Mouse (Mus musculus) ES-Bruce4 (cell line): ENCODE measurements at regions not wholly inside any gene's neighbourhood (a gene's known extent, or its start where the extent isn't known, plus 50 kb on each side); places are given as distances from the start of the nearest gene placed in this dataset.

Experiments
- CTCF ChIP-seq: IDR thresholded peaks from one replicate; pipeline ENCODE4 v1.8.1; 2011; ENCODE audit warnings: low read depth, low read length
- EP300 ChIP-seq: IDR thresholded peaks from 2 replicates; pipeline ENCODE4 v1.6.1; 2011; ENCODE audit warnings: low read depth, low read length; ENCODE audit not compliant: insufficient read depth
- POLR2A ChIP-seq: IDR thresholded peaks from one replicate; pipeline ENCODE4 v1.8.1; 2011; ENCODE audit warnings: low read length; ENCODE audit not compliant: insufficient read depth

- TF ChIP-seq POLR2A (no peak), CTCF (no peak), EP300 (no peak)
Measured at GRCm38 (mm10) chr2:17157336-17157735, 573.9 kb downstream of the Nebl start.
